Mouse (Mus musculus): ENCODE results near the gene Enox1.
A peak's percentile ranks its signal among the peaks of the same experiment; 100 is the strongest.

The Enox1 gene

DNA sequence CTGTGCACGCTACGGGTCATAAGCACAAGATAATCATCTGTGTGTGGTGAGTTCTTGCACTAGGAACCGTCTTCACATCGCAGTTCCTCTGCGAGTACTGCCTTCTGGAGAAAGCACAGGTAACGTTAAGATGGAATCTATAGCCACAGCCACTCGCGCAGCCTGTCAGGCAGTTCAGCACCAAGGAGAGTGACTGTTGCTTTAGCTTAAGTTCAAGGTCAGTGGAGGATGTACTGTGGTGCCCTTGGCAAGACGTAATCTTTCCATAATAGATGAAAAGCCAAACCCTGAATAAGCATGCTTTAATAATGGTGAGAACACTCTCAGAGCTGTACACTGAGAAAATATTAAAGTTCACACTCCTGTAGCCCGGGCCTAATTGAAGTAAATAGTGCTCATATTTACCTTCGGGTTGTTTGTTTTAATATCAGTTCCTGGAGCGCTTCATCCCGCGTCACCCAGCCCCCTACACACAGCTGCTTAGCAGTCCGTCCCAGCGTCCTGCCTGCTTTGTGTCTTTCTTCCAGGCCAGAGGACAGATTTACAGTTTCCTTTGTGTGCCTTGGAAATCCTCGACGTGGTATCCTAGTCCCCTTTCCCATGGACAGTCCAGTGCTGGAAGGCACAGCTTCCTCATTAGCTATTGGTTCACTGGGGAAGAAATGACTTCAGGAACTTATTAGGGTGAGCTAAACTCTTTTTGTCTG, 38.9 kb downstream of the Enox1 start:
- no peak for DNase-seq (ENCODE audit: low read depth, low spot score)

DNA sequence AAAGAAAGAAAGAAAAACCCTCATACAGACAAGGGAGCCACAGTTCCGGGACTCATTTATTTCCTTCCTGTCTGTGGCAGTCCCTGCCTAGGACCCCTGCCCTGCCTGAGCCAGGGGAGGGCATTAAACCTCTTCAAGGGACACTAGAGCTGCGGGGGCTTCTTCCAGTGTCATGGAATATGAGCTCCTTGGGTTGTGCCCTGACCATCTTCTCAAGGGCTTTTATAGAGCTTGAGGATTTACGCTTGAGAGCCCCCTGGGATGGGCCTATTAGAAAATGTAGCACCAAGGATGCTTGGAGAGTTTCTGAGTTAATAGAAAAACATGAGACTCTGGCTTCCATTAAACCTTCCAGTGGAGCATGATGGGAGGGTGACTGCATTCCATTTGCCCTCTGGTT, 39.7 kb downstream of the Enox1 start:
- no peak for DNase-seq (ENCODE audit: low read depth, low spot score)

DNA sequence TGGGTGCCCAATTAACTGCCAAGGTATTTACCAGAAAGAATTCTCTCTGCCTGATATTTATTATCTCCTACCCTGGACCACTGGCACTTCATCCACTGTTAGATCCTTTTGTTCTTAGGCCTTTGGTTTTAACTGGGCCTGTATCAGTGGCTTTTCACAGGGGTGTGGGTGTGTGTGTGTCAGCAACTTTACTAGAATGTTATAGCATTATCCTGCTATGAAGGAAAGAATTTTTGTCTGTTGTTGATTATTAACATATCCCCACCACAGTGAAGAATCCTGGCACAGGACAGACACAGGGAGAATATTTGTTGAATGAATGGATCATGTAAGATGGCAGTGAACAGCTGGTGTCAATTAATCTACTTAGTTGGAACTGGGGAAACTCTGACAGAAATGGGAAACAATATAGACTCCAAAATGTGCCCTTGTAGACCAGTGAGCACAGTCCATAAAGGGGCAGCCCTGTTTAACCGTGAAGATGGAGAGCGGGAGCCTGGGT, 40.9 kb downstream of the Enox1 start:
- no peak for DNase-seq (ENCODE audit: low read depth, low spot score)

DNA sequence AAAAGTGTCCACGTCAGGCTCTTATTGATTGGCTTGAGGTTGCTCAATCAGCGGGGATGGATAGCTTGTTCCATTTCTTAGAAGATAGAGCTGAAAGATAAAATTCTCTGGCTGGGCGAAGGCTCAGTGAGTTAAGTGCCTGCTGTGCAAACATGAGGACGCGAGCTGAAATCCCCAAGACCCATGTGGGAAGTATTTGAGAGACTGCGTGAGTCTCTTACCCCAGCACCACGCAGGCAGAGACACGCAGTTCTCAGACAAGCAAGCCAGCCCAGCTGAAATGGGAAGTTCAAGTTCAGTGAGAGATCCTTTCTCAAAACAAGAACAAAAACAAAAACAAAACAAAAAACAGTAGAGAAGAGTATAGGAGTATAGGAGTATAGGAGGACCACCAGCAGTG, 54.3 kb downstream of the Enox1 start:
- no peak for DNase-seq (ENCODE audit: low read depth, low spot score)

DNA sequence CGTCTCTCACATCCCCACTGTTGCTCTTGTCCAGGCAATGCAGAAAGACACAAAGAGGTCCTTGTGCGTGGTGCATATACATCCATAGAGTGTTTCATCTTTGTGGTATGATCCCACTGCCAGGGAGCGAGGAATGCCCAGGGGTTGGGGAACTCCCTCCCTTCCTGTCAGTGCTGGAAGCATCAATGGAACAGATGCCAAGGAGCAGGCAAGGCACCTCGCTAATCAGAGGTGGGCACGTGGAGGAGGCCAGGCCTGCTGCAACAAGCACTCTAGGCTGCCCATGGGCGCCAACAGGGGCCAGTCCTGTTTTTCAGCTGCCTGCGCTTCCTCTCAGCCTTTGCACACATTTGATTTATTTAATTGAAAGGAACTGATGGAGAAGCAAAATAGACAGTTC, 56.6 kb downstream of the Enox1 start:
- DNase-seq (ENCODE audit: low read depth, low spot score) = no peak

DNA sequence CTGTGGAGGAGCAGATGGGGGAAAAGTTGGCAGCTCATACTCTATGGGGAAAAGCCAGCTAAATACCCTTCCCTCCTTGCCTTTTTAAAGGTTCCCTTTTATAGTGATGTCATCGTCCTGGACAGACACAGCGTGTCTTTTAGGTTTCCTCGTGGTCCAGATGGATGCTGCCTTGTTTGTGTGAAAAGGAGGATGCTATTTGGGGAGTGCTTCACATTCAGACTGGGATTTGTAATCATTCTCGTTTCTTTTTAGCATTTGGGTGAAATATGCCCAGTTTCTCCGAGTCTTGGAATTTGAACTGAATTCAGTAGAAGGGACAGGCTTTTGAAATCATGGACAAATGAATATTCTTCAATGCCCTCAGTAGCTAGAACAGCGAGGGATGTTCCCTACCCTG, 58.3 kb downstream of the Enox1 start:
- DNase-seq (ENCODE audit: low read depth, low spot score) = no peak

DNA sequence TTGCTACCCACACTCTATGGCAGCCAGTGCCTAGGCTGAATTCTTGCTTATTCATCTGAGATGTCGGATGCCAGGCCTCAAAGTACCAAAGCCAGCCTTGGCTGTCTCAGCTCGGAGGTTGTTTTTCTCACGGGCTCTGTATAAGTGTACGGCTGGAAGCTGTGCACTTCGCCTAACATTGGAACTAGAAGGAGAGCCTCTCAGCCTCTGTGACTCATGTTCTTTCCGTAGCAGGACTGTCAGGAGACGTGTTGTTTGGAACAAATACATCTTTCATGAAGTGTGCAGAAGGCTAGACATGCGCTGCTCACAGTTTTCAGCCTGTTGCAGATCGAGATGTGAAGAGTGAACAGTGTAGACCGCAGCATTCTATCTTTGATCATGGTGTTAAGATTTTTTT, 68.8 kb downstream of the Enox1 start:
- no peak for DNase-seq (ENCODE audit: low read depth, low spot score)

DNA sequence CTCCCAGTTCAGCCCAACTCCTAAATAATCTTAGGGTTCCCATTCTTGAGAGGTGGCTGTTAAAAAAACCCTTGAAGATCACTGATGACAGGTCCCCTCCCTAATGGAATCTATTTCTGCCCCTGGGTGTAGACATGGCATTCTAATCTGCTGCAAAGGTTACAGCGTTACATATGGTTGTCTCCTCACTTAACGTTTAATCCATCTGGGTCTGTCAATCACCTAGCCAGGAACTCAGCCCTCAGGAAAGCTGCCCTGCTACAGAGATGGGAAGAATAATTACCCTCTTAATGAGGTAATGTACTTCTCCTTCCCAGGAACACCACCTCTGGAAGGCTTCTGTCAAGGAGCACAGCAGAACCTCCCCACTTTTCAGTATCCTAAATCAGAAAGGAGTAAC, 82.2 kb downstream of the Enox1 start:
- DNase-seq (ENCODE audit: low read depth, low spot score) = no peak

DNA sequence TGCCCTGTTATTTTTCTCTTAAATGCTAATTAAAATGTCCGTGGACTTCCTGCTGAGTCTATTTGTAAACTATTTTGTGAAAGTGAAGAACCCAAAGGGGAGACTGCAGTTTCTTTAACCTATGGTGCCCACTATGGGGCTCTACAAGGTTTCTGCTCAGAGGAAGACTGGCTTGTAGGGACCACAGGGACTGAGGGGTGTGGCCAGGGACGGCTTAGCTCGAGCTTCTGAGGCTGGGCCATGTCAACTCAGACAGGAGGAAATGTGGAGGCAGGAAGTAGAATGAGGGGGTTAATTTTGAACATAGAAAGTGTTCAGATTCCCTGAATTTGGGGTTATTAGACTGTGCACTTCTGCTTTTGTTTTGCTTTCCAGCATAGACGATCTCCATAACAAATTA, 82.8 kb downstream of the Enox1 start:
- DNase-seq (ENCODE audit: low read depth, low spot score) = peak; percentile 19

DNA sequence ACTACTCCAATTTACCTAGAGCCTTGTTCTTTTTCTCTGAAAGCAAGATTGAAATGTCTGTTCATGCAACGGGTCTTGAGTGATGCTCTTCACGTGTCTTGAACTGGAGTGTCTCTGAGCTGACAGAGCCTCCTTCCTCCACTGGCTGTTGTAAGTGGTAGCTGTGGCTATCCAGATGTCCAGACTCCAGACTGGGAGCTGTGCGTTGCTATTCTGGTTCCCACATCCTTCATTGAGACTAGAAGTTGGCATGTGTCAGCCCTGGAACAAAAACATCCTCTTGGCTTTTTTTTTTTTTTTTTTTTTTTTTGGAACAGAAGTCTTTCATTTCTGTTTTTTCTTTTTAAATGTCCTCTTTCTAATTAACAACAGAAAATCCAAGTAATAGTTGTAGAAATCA, 90.4 kb downstream of the Enox1 start:
- no peak for DNase-seq (ENCODE audit: low read depth, low spot score)

DNA sequence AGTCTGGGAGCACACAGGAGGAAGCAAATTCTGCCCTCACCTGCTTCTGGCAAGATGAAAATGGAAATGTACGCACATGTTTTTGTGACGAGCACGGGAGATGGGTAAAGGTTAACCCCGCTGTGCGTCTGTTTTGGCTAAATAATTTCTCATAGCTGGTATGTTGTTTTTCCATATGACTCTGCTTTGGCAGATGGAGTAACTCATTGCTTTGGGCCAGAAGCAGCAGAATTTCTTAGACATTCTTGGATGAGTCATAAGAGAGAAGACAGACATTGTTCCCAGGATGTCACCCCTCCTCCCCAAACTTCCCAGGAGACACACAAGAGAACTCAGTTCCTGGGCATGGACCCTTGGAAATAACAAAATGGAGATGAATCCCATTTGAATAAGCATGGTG, 91.9 kb downstream of the Enox1 start:
- DNase-seq (ENCODE audit: low read depth, low spot score) = no peak

DNA sequence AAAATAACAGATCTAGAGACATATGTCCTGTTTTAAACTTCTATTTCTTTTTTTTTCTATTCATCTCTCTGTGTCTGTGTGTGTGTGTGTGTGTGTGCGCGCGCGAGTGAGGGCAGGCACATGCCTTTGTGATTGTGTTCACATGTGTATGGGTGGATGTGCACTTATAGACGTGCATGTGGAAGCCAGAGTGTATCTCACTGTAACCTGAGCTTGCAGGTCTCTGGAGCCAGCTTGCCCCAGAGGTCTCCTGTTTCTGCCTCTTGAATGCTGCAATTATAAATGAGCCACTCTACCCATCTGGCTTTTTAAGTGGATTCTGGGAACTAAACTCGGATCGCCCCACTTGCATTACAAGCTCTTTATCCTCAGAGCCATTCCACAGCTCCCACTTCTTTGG, 92.4 kb downstream of the Enox1 start:
- no peak for DNase-seq (ENCODE audit: low read depth, low spot score)

DNA sequence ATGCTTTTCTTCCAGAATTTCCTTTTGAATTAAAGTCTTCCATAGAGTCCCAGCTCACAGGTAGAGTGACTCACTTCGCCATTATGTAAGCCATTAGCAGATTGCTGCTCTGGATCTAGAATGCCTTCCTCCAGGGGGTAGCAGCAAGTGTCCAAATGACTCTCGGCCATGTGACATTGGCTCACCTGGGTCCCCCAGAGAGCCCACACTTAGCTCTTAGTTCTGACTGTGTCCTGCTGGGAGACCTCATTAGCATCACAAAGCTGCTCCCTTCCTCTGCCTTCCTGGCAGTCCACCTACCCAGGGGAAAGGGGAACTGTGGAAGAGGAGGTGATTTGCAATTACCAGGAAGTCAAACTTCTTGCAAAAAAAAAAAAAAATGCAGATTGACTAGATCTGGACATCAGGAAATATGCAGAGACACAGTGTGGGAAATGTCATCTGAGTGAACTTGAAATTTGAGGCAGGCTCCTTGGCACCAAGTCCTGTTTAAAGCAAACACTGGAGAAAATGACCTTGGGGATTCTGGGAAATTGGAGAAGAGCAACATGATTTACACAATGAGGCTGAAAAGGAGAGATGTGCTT, 94.2 kb downstream of the Enox1 start:
- no peak for DNase-seq (ENCODE audit: low read depth, low spot score)

DNA sequence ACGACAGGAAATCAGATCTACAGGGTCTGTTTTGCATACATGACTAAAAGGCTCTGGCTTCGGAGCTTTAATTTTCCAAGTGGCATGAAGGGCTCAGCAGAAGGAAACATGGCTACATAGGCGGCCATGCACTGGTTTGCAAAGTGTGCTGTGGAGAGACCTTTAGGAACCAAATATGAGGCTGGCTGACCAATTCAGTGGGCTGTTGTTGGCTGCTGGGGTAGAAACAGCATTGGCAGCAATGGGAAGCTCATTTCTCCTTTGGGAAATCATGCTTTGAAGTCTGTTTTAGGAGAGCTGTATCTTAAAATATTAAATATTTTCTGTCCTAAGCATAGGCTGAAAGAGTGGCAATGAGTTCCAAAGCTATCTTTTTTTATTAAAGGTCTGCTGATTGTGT, 98.6 kb downstream of the Enox1 start:
- no peak for DNase-seq (ENCODE audit: low read depth, low spot score)

DNA sequence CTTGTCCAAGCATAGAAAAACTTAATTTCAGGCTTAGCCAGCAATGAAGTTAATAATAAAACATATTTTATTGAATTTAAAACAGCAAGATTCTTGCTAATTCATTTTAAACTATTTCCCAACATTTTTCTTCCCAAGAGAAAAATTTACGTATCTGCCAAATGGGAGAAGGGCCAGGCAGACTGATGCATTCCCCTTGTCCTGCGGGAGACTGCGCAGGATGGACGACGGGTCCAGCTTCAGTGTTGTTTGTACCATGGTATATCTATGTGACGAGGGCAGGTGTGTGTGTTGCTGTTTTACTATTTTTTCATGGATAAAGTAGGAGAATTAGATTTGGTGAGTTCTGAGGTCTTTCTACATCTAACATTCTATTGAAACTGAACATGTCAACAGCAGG, 99.1 kb downstream of the Enox1 start:
- no peak for DNase-seq (ENCODE audit: low read depth, low spot score)

DNA sequence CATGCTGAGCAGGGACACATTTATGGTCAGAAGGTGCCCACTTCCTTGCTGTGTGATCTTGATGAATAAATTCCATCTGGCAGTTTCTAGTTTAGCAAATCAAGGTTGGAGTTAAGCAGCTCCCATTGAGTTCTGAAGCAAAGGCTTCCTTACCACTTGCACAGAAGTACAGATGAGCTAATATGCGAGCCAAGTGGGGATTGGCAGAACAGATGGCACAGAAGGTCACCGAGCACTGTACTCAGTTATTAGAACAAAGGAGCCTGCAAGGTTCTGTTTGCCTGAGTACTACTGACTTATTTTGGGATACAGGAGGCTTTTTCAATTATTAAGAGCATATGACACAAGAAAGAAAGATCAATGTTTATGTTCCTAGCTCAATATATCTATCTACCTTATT, 100.4 kb downstream of the Enox1 start:
- DNase-seq (ENCODE audit: low read depth, low spot score) = no peak

DNA sequence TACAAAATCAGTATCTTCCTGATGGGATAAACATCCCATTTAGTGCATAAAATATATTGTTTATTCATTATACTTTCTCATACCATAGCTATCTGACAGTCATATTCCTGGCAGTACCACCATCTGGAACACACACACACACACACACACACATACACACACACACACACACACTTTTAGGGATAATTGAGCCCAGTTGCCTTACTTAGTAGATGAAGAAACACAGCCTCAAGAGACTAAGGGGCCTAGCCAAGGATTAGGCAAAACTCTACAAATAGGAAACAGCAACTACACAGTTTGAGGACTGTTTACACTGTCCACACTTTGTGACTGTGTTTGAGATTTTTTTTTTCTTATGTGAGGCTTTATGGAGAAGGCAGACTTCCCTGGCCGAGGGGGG, 100.9 kb downstream of the Enox1 start:
- no peak for DNase-seq (ENCODE audit: low read depth, low spot score)

DNA sequence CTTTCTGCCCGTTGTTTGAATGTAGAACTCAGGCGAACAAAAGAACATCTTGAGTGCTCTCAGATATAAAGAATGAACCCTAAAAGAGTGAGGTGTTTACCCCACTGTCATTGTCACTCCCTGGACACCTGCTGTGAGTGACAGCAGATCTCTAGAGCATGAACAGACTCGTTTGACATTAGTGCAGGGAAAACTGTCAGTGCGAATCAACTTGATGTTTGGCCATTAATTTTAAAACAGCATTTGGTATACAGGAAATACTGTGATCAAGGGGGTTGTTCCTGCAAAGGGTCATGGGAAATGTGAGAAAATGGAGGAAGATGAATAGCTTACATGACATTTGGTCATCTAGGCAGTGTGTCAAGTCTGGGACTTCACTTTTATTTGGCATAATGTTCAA, 101.6 kb downstream of the Enox1 start:
- no peak for DNase-seq (ENCODE audit: low read depth, low spot score)

DNA sequence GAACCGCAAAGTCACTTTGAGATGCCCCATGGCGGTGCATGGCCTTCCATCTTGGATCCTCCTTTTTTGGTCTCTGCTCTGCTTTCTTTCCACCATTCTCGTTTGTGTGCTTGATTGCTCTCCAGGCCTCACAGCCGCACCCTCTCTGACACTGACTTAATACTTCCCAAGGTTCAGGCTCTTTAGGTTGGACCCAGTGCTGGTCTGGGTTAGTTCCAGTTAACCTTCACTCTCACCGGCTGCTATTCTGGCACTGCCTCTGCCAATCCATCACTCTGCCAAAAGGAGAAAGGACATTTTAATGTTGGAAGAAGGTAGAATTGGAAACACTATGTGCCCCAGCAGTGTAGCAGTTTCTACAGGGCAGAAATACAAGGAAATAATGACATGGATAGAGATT, 103.1 kb downstream of the Enox1 start:
- no peak for DNase-seq (ENCODE audit: low read depth, low spot score)

DNA sequence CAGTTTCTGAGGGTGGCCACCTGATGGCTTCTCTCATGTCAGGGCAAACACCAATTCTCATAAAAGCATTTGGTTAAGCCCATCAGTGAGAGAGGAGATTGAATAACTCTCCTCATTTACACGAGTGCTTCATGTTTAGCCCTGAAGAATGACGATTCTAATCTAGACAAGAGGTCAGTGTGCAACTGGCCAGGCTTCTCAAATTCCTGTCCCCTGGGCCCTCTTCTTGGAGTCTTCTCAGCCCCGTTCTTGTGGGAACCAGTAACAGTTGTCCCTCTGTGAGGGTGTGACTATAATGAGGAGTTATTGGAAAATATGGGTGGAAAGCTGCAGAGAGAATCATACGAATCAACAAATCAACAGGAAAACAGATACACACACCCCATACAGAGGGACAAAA, 103.5 kb downstream of the Enox1 start:
- no peak for DNase-seq (ENCODE audit: low read depth, low spot score)

DNA sequence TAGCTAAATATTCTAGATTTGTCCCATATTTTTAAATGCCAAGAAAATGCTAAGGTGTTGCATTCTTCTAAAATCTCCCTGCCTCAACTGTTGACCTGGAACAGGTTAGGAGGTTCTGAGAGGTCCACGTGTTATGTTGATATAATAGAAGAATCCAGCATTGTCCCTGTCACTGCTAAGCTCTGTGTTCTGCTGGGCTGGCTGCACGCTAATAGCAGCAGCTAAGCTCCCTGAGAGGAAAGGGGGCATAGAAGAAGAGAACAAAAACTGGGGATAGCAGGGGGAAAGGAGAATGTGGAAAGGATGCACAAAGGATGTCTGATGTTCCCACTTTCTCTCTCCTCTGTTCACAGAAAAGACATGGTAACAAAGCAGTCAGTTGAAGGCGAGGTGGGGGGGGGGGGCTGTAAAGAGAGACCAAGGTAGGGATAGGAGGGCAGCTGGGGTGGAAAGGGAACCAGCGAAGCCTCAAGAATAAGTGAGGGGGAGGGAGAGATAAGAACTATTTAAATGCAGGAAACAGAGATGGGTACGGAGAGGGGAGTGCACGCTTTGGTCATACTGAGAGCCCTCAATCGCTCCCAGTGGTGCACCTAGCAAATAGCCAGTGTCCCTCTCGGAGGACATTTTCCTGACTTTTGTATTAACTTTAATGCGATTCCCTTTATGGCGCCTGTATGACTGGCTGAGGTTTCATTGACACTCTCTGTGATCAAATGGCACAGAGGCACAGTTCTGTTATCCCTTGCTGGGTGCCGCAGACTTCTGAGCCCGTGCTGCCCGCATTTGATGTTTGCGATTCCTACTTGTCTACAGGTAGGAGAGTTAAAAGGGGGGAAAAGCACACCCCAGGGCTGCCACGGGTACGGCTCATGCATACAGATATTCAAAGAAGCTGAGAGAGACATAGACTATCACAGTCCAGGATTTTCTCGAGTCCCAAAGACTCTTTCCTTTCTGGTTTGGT, 110.5 kb downstream of the Enox1 start:
- DNase-seq (ENCODE audit: low read depth, low spot score) = no peak

DNA sequence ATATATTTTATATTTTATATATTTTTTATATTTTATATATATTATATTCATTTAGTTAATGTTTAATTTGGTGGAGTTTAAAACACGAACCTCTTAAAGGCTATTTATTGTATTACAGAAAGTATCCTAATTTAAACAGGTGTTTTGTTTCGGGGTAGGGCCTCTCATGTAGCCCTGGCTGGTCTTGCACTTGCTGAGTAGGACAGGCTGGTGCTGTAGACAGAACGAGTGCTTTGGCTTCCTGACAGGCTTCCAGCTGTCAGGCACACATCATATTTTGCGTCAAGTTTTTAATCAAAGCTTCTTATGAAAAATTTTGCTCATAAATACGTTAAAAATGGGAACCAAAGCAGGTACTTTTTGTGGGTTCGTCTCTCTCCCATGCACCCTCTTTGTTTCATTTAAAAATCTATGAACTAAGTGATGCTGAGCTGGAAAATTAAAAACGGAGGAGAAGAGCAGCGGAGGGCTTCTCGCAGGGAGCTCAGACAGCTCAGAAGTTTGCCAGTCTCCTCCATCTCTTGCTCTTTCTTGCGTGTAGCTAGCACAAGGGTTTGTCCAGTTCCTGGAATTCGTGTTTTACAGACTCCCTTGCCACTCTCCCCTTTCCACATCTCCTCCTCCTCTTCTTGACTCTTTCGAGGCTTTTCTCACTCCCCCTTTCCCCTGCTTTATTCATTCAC, 115.8 kb downstream of the Enox1 start:
- no peak for DNase-seq (ENCODE audit: low read depth, low spot score)

Data from CD4-positive, CD25-positive, alpha-beta regulatory T cell, adult 2 months (primary cell).